Mouse (Mus musculus): Measurements from ENCODE around the gene Ptgfrn. TPM values are rescaled to one million over a fixed set of nuclear protein-coding genes. Genes with fewer than 3 reads are reported as not detected.

The Ptgfrn gene
- polyA plus RNA-seq, 1 experiment from 2014 or later = 0.35 TPM

- Histone ChIP-seq H3K4me1 (ENCODE audit: insufficient read depth) (no peaks in the 10 kb centered on the region), H3K9me3 (ENCODE audit: low read length) (no peaks in the 10 kb centered on the region), H3K4me2 (ENCODE audit: low read depth, low read length) (no peak overlapping the region), H3K9ac (replicated peaks) (no peak overlapping the region), H3K27ac (ENCODE audit: low read depth) (no peak overlapping the region), H3K4me3 (ENCODE audit: low read depth, low read length) (no peak overlapping the region), H3K36me3 (replicated peaks; ENCODE audit: insufficient read depth, low read length) (no peaks in the 10 kb centered on the region), H3K27me3 (ENCODE audit: insufficient read depth, low read length) (no peaks in the 10 kb centered on the region)
- no peak for TF ChIP-seq EP300 (IDR thresholded peaks at IDR 0.05; ENCODE audit: low read depth)
- no peak for TF ChIP-seq CTCF (IDR thresholded peaks at IDR 0.05; ENCODE audit: low read depth)
- WGBS (ENCODE audit: insufficient replicate concordance) = 76% methylated on average over 8 of the region's 8 CpGs
- no peak for ATAC-seq
- DNase-seq = no peak
These were observed 97.5 kb downstream of the Ptgfrn start for GRCm38 (mm10) chr3:101012597-101012996.

GRCm38 (mm10) chr3:101012131-101012571, 97.9 kb downstream of the Ptgfrn start:
- no peaks in the 10 kb centered on the region for H3K9me3 ChIP-seq (ENCODE audit: low read length)
- DNase-seq (no peak), ATAC-seq (no peak)
- H3K27me3 ChIP-seq (ENCODE audit: insufficient read depth, low read length) = no peaks in the 10 kb centered on the region
- H3K36me3 ChIP-seq (replicated peaks; ENCODE audit: insufficient read depth, low read length) = no peaks in the 10 kb centered on the region
- no peak overlapping the region for H3K9ac ChIP-seq (replicated peaks)
- H3K4me3 ChIP-seq (ENCODE audit: low read depth, low read length) = no peak overlapping the region
- H3K27ac ChIP-seq (ENCODE audit: low read depth) = no peak overlapping the region
- no peak overlapping the region for H3K4me2 ChIP-seq (ENCODE audit: low read depth, low read length)
- H3K4me1 ChIP-seq (ENCODE audit: insufficient read depth) = no peaks in the 10 kb centered on the region
- WGBS (ENCODE audit: insufficient replicate concordance) = 42% methylated on average over 10 of the region's 10 CpGs
- TF ChIP-seq EP300 (IDR thresholded peaks at IDR 0.05; ENCODE audit: low read depth) (no peak), CTCF (IDR thresholded peaks at IDR 0.05; ENCODE audit: low read depth) (no peak)

GRCm38 (mm10) chr3:101011203-101011600, 98.9 kb downstream of the Ptgfrn start:
- Histone ChIP-seq H3K4me1 (ENCODE audit: insufficient read depth) (no peaks in the 10 kb centered on the region), H3K27me3 (ENCODE audit: insufficient read depth, low read length) (no peaks in the 10 kb centered on the region), H3K36me3 (replicated peaks; ENCODE audit: insufficient read depth, low read length) (no peaks in the 10 kb centered on the region), H3K27ac (ENCODE audit: low read depth) (no peak overlapping the region), H3K9ac (replicated peaks) (no peak overlapping the region), H3K9me3 (ENCODE audit: low read length) (no peaks in the 10 kb centered on the region), H3K4me3 (ENCODE audit: low read depth, low read length) (no peak overlapping the region), H3K4me2 (ENCODE audit: low read depth, low read length) (no peak overlapping the region)
- no peak for ATAC-seq
- no peak for TF ChIP-seq CTCF (IDR thresholded peaks at IDR 0.05; ENCODE audit: low read depth)
- TF ChIP-seq EP300 (IDR thresholded peaks at IDR 0.05; ENCODE audit: low read depth) = no peak
- WGBS (ENCODE audit: insufficient replicate concordance) = 59% methylated on average over 5 of the region's 5 CpGs
- no peak for DNase-seq

GRCm38 (mm10) chr3:101010589-101011202, 99.4 kb downstream of the Ptgfrn start:
- Histone ChIP-seq H3K9me3 (ENCODE audit: low read length) (no peaks in the 10 kb centered on the region), H3K4me2 (ENCODE audit: low read depth, low read length) (no peak overlapping the region), H3K4me3 (ENCODE audit: low read depth, low read length) (no peak overlapping the region), H3K36me3 (replicated peaks; ENCODE audit: insufficient read depth, low read length) (no peaks in the 10 kb centered on the region), H3K9ac (replicated peaks) (no peak overlapping the region), H3K27me3 (ENCODE audit: insufficient read depth, low read length) (no peaks in the 10 kb centered on the region), H3K27ac (ENCODE audit: low read depth) (no peak overlapping the region), H3K4me1 (ENCODE audit: insufficient read depth) (no peaks in the 10 kb centered on the region)
- peak; percentile 57; the same call in 1 of the 2 replicates for ATAC-seq
- TF ChIP-seq EP300 (IDR thresholded peaks at IDR 0.05; ENCODE audit: low read depth) (no peak), CTCF (IDR thresholded peaks at IDR 0.05; ENCODE audit: low read depth) (no peak)
- DNase-seq = no peak
- 37% methylated on average over 4 of the region's 4 CpGs for WGBS (ENCODE audit: insufficient replicate concordance)

DNA sequence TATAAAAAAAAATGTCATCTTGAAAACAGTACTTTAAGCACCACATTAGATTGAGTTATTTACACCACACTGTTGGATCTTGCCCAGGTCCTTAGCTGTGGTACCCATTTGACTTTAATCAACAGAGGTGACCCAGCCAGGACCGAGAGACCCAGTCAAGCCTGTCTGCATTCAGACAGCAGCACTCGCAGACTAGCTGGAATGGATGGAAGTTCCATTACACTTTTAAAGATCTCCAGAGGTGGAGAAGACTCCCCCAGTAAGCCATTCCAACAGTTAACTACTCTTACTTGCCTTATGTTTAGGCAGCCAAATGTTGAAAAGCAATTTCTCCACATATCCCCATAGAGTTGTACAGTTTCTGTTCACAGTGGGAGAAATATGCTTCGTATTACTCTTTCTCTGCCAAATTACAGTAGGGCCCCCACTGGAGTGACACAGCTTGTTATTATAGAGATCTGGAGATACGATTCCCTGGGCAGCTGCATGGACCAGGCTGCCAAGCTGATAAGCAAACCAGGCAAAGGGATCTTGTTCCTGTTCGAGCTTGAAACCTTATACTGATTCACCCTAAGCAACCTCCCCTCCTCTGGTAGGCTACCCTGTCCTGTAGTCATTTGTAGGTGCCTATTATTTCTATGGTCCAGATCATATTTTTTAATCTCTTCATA, 102.8 kb downstream of the Ptgfrn start:
- Histone ChIP-seq H3K9ac (replicated peaks) (no peak overlapping the region), H3K36me3 (replicated peaks; ENCODE audit: insufficient read depth, low read length) (no peaks in the 10 kb centered on the region), H3K4me1 (ENCODE audit: insufficient read depth) (no peaks in the 10 kb centered on the region), H3K4me2 (ENCODE audit: low read depth, low read length) (no peak overlapping the region), H3K4me3 (ENCODE audit: low read depth, low read length) (no peak overlapping the region), H3K9me3 (ENCODE audit: low read length) (no peaks in the 10 kb centered on the region), H3K27me3 (ENCODE audit: insufficient read depth, low read length) (no peaks in the 10 kb centered on the region), H3K27ac (ENCODE audit: low read depth) (no peak overlapping the region)
- TF ChIP-seq EP300 (IDR thresholded peaks at IDR 0.05; ENCODE audit: low read depth) (no peak), CTCF (IDR thresholded peaks at IDR 0.05; ENCODE audit: low read depth) (no peak)
- ATAC-seq = no peak
- 62% methylated on average over 5 of the region's 5 CpGs for WGBS (ENCODE audit: insufficient replicate concordance)
- no peak for DNase-seq

GRCm38 (mm10) chr3:101005392-101005791, 104.7 kb downstream of the Ptgfrn start:
- WGBS (ENCODE audit: insufficient replicate concordance) = 78% methylated on average over 6 of the region's 6 CpGs
- ATAC-seq = no peak
- H3K9ac ChIP-seq (replicated peaks) = no peak overlapping the region

More at GRCm38 (mm10) chr3:101005392-101005791, 104.7 kb downstream of the Ptgfrn start:
- TF ChIP-seq EP300 (IDR thresholded peaks at IDR 0.05; ENCODE audit: low read depth) (no peak), CTCF (IDR thresholded peaks at IDR 0.05; ENCODE audit: low read depth) (no peak)
- no peaks in the 10 kb centered on the region for H3K27me3 ChIP-seq (ENCODE audit: insufficient read depth, low read length)
- no peak for DNase-seq
- H3K4me1 ChIP-seq (ENCODE audit: insufficient read depth) = no peaks in the 10 kb centered on the region
- no peak overlapping the region for H3K4me2 ChIP-seq (ENCODE audit: low read depth, low read length)
- H3K27ac ChIP-seq (ENCODE audit: low read depth) = no peak overlapping the region
- no peaks in the 10 kb centered on the region for H3K36me3 ChIP-seq (replicated peaks; ENCODE audit: insufficient read depth, low read length)
- H3K4me3 ChIP-seq (ENCODE audit: low read depth, low read length) = no peak overlapping the region
- no peaks in the 10 kb centered on the region for H3K9me3 ChIP-seq (ENCODE audit: low read length)

All from liver, postnatal 0 days (tissue).